Mouse (Mus musculus) right cerebral cortex, adult 18-20 months (tissue): ENCODE data around the gene Olfr166.
"Not testable (repeated sequence)": the region's sequence is repeated elsewhere in the genome, so short reads cannot be mapped to it uniquely, and the experiment has no call there.

Experiments
- DNase-seq: peaks from one replicate; pipeline ENCODE4 v3.0.0; 2022; ENCODE audit warnings: mixed read lengths

The Olfr166 gene

GRCm38 (mm10) chr16:19483394-19483793 is at the start of gene Olfr166:
Gene Olfr166, plus strand, starts transcription at chr16:19483694.
- no peak for DNase-seq

- DNase-seq, result not testable (repeated sequence)
Measured at GRCm38 (mm10) chr16:19458741-19459140, 24.8 kb upstream of the Olfr166 start.

- no peak for DNase-seq
Measured at GRCm38 (mm10) chr16:19464365-19464764, 19.1 kb upstream of the Olfr166 start.

GRCm38 (mm10) chr16:19522166-19522565 is 38.7 kb downstream of the Olfr166 start, which contains the start of gene Olfr167:
Gene Olfr167, minus strand, starts transcription at chr16:19522266.
- no peak for DNase-seq

GRCm38 (mm10) chr16:19535455-19535854 is 52.0 kb downstream of the Olfr166 start, which contains the start of gene Olfr168:
Gene Olfr168, minus strand, starts transcription at chr16:19535555.
- DNase-seq, result no peak
